In genomic region chr13:56259021-56259925, GRCm38 (mm10) we compare ENCODE assay signal across 10 mouse cellular contexts. TPM values are rescaled to one million over a fixed set of nuclear protein-coding genes. Genes with fewer than 3 reads are reported as not detected.
DNase-seq lines count a peak whose midpoint lies in the region; ATAC-seq and TF ChIP-seq lines count a peak whose summit lies in the region.
"Had no signal": no experiment of that assay in that cellular context is flagged by ENCODE, and none has a peak within 500 bp of the region (broad histone marks: within the 10 kb centered on the region; RNA-seq: fewer than 3 reads in every experiment).

No protein-coding gene starts in this region.

- H3K27me3 ChIP-seq in kidney, embryonic 16.5 days (ENCODE audit: insufficient read depth, low read length), result peaks cover 92% of the 10 kb centered on the region
- peaks cover 96% of the 10 kb centered on the region for H3K27me3 ChIP-seq in hindbrain, embryonic 12.5 days

- under 1% methylated on average over 55 of the region's 55 CpGs for WGBS in kidney, embryonic 16.5 days
- under 1% methylated on average over 55 of the region's 55 CpGs for WGBS in hindbrain, embryonic 12.5 days

- H3K27ac ChIP-seq in kidney, embryonic 16.5 days (ENCODE audit: low read length), result no peak overlapping the region
- peak overlapping the region; percentile 60 for H3K27ac ChIP-seq in hindbrain, embryonic 12.5 days

- intact Hi-C loops in left cerebral cortex, postnatal 36 days (cut with DNase I), result loop anchor here (5.0 kb wide), 2 partner anchors 37 to 427 kb away; no protein-coding TSS in a partner anchor

- no peak for TF ChIP-seq POLR2A in brain, embryonic 14.5 days (IDR thresholded peaks at IDR 0.05; ENCODE audit: borderline replicate concordance, extremely low read depth, insufficient read depth, insufficient read length, poor library complexity, severe bottlenecking)

- ATAC-seq in kidney, embryonic 16.5 days (ENCODE audit: low FRiP score, low TSS enrichment), result no peak
- peak; percentile 20; the same call in 1 of the 2 replicates for ATAC-seq in hindbrain, embryonic 12.5 days (ENCODE audit: low FRiP score)

- H3K4me2 ChIP-seq in kidney, embryonic 16.5 days (replicated peaks; ENCODE audit: low read depth, low read length), result peak overlapping the region; percentile 33
- peak overlapping the region; percentile 61 for H3K4me2 ChIP-seq in hindbrain, embryonic 12.5 days (replicated peaks)

- no peak overlapping the region; the same call in 1 of the 2 replicates for H3K9ac ChIP-seq in kidney, embryonic 16.5 days (replicated peaks; ENCODE audit: low read length)
- peak overlapping the region; percentile 56; the same call in 1 of the 2 replicates for H3K9ac ChIP-seq in hindbrain, embryonic 12.5 days

- peak overlapping the region; percentile 22 for H3K4me3 ChIP-seq in kidney, embryonic 16.5 days (ENCODE audit: low read length)
- peak overlapping the region; percentile 32 for H3K4me3 ChIP-seq in hindbrain, embryonic 12.5 days

- no peaks in the 10 kb centered on the region for H3K9me3 ChIP-seq in kidney, embryonic 16.5 days (ENCODE audit: low read length)
- H3K9me3 ChIP-seq in hindbrain, embryonic 12.5 days (replicated peaks), result no peaks in the 10 kb centered on the region

- no peak for DNase-seq in kidney, adult 8-10 months
- peak; percentile 78 for DNase-seq in brain, embryonic 14.5 days (ENCODE audit: low read depth)
- peak; percentile 69 for DNase-seq in neural tube, embryonic 10.5 days (ENCODE audit: extremely low spot score, low spot score)
- DNase-seq in testis, postnatal 14 days (ENCODE audit: low spot score), result no peak
- DNase-seq in cerebellum, postnatal 25 days, result no peak
- DNase-seq in left cerebral cortex, postnatal 36 days (ENCODE audit: low spot score in 2 of 2), result no peak
- DNase-seq: thymus, postnatal 36 days had no signal

- no peaks in the 10 kb centered on the region for H3K36me3 ChIP-seq in kidney, embryonic 16.5 days (ENCODE audit: insufficient read depth, low read length)
- H3K36me3 ChIP-seq in hindbrain, embryonic 12.5 days, result no peaks in the 10 kb centered on the region

- peaks cover 5% of the 10 kb centered on the region; the same call in 1 of the 2 replicates for H3K4me1 ChIP-seq in kidney, embryonic 16.5 days (ENCODE audit: insufficient read depth, low read length)
- H3K4me1 ChIP-seq in hindbrain, embryonic 12.5 days, result peaks cover 43% of the 10 kb centered on the region

- TF ChIP-seq CTCF in brain, embryonic 14.5 days (IDR thresholded peaks at IDR 0.05; ENCODE audit: borderline replicate concordance, extremely low read depth, insufficient read depth, insufficient read length), result peak; percentile 21; the same call in 1 of the 2 replicates

RNA-seq across cellular contexts. Expression of gene Neurog1, which starts 7.3 kb away (rescaled TPM):
- polyA plus RNA-seq in kidney, embryonic 16.5 days (2015; fragmentation: Nextera tagmentation; extraction: Ambion mirVana), result not detected in 2 replicates
- polyA plus RNA-seq in brain, embryonic 14.5 days (2012; rRNA removed), result 10.1 and 17.1 TPM in 2 replicates
- polyA plus RNA-seq in hindbrain, embryonic 12.5 days (2016; fragmentation: Nextera tagmentation; extraction: Ambion mirVana), result 18.2 and 21.7 TPM in 2 replicates
- not detected for total RNA-seq in left cerebral cortex, postnatal 36 days (2021)
- polyA plus RNA-seq: liver, embryonic 16.5 days had no signal

RNA-seq across cellular contexts. Expression of gene Cxcl14, which starts 37.1 kb away (rescaled TPM):
- polyA plus RNA-seq in kidney, embryonic 16.5 days (2015; fragmentation: Nextera tagmentation; extraction: Ambion mirVana), result 23.4 and 25.1 TPM in 2 replicates
- 30.1 and 35.9 TPM in 2 replicates for polyA plus RNA-seq in brain, embryonic 14.5 days (2012; rRNA removed)
- 72.3 and 90.1 TPM in 2 replicates for polyA plus RNA-seq in hindbrain, embryonic 12.5 days (2016; fragmentation: Nextera tagmentation; extraction: Ambion mirVana)
- total RNA-seq in left cerebral cortex, postnatal 36 days (2021), result 100 to 1,000 TPM; 134 to 153 TPM

Comparison
In these comparisons a context has a peak if more than half of its experiments do, and no peak if none do; other contexts are left out.
1. DNase-seq: peak in brain, embryonic 14.5 days (single experiment) and neural tube, embryonic 10.5 days (single experiment); none in kidney, adult 8-10 months (0 of 2), testis, postnatal 14 days (single experiment), cerebellum, postnatal 25 days (0 of 2) and left cerebral cortex, postnatal 36 days (0 of 2).
2. RNA of gene Neurog1, which starts 7.3 kb away (polyA plus RNA-seq): 18.2 to 21.7 TPM in hindbrain, embryonic 12.5 days and 10.1 to 17.1 TPM in brain, embryonic 14.5 days; not detected in kidney, embryonic 16.5 days; every median in the first group is over 10 times any median in the second.